Mouse (Mus musculus): ENCODE measurements around the gene Exoc2. TPM values are rescaled to one million over a fixed set of nuclear protein-coding genes. Genes with fewer than 3 reads are reported as not detected.

Exoc2 gene
- polyA plus RNA-seq, 2 experiments = 7.0 to 13.8 TPM

DNA sequence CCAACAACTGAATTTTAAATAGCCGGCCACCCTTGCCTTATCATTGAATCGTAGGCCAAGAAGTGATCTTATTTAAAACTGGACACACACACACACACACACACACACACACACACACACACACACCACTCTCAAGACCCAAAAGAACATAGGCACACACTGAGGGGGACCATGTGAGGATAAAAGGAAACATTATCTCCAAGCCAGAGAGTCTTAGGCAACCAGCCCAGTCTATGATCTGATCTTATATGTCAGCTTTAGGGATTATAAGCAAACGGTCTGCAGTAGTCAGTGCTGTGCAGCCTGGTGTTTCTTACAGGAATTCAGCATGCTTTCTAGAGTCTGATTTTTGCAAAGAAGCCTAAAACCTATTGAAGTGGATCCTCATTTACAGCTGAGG, 181.2 kb downstream of the Exoc2 start:
- Histone ChIP-seq H3K4me3 (ENCODE audit: insufficient read depth in 1 of 2, low read depth in 2 of 2, low read length in 2 of 2) (no peak overlapping the region), H3K27me3 (ENCODE audit: control insufficient read depth, insufficient read depth, low read length) (no peaks in the 10 kb centered on the region), H3K4me1 (replicated peaks; ENCODE audit: control insufficient read depth in 2 of 2, insufficient read depth in 2 of 2, low read length in 1 of 2) (no peaks in the 10 kb centered on the region), H3K36me3 (replicated peaks; ENCODE audit: control insufficient read depth, insufficient read depth, low read depth) (no peaks in the 10 kb centered on the region), H3K27ac (no peak overlapping the region), H3K9me3 (ENCODE audit: control insufficient read depth, low read length) (no peaks in the 10 kb centered on the region), H3K9ac (replicated peaks) (no peak overlapping the region), H3K4me2 (ENCODE audit: low read depth) (no peak overlapping the region)
- no peak for ATAC-seq (ENCODE audit: insufficient read depth)
- TF ChIP-seq EP300 (IDR thresholded peaks at IDR 0.05; ENCODE audit: low read depth) = no peak
- TF ChIP-seq CTCF (IDR thresholded peaks at IDR 0.05; ENCODE audit: low read depth) = no peak
- WGBS (ENCODE audit: insufficient replicate concordance) = 53% methylated on average over 3 of the region's 3 CpGs
- DNase-seq (ENCODE audit: low read depth in 3 of 3, low spot score in 3 of 3) = no peak

DNA sequence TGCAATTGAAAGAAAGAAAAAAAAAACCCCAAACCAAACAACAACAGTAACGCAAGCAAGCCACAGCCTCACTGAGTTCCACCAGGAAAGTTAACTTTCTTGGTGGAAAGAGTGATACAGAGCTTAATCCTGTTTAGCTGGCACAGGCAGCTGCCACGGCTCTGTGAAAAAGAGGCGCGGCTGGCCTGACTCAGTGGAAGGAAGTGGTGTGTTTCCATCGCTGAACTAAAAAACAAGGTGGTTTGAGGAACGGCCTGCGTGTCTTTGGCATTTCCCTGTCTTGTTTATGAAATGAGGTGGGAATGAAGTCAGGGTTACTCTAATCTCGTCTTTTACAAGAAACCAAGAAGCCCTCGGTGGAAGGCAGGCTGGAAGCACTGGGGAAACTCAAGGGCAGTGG, 181.6 kb downstream of the Exoc2 start:
- H3K9ac ChIP-seq (replicated peaks) = no peak overlapping the region
- H3K27ac ChIP-seq = no peak overlapping the region
- DNase-seq (ENCODE audit: low read depth in 3 of 3, low spot score in 3 of 3) (no peak), ATAC-seq (ENCODE audit: insufficient read depth) (no peak)
- H3K4me1 ChIP-seq (replicated peaks; ENCODE audit: control insufficient read depth in 2 of 2, insufficient read depth in 2 of 2, low read length in 1 of 2) = no peaks in the 10 kb centered on the region
- H3K27me3 ChIP-seq (ENCODE audit: control insufficient read depth, insufficient read depth, low read length) = no peaks in the 10 kb centered on the region
- H3K4me3 ChIP-seq (ENCODE audit: insufficient read depth in 1 of 2, low read depth in 2 of 2, low read length in 2 of 2) = no peak overlapping the region
- TF ChIP-seq CTCF (IDR thresholded peaks at IDR 0.05; ENCODE audit: low read depth) (no peak), EP300 (IDR thresholded peaks at IDR 0.05; ENCODE audit: low read depth) (no peak)
- no peaks in the 10 kb centered on the region for H3K36me3 ChIP-seq (replicated peaks; ENCODE audit: control insufficient read depth, insufficient read depth, low read depth)
- H3K9me3 ChIP-seq (ENCODE audit: control insufficient read depth, low read length) = no peaks in the 10 kb centered on the region
- 24% methylated on average over 9 of the region's 9 CpGs for WGBS (ENCODE audit: insufficient replicate concordance)
- no peak overlapping the region for H3K4me2 ChIP-seq (ENCODE audit: low read depth)

DNA sequence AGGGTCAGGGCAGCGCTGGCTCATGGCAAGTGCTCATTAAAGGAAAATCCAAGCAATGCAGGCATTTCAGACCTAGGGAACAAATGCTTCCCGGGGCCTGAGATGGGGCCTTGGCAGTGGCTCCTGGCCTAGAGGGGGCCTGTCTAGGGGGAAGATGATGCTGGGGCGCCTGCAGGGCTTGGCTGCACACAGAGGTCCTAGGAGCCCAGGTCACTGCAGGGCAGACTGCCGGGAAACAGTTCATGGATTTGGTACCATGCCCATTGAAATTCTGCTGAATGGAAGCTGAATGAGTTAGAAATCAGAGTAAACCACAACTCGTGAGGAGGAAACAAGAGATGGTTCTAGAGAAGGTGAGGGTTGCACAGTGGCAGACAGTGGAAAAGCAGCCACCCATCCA, 183.9 kb downstream of the Exoc2 start:
- no peak overlapping the region for H3K4me2 ChIP-seq (ENCODE audit: low read depth)
- no peaks in the 10 kb centered on the region for H3K9me3 ChIP-seq (ENCODE audit: control insufficient read depth, low read length)
- no peak overlapping the region for H3K4me3 ChIP-seq (ENCODE audit: insufficient read depth in 1 of 2, low read depth in 2 of 2, low read length in 2 of 2)
- WGBS (ENCODE audit: insufficient replicate concordance) = 61% methylated on average over 5 of the region's 5 CpGs
- H3K27ac ChIP-seq = no peak overlapping the region
- ATAC-seq (ENCODE audit: insufficient read depth) = no peak
- H3K27me3 ChIP-seq (ENCODE audit: control insufficient read depth, insufficient read depth, low read length) = no peaks in the 10 kb centered on the region
- H3K36me3 ChIP-seq (replicated peaks; ENCODE audit: control insufficient read depth, insufficient read depth, low read depth) = no peaks in the 10 kb centered on the region
- DNase-seq (ENCODE audit: low read depth in 3 of 3, low spot score in 3 of 3) = no peak
- H3K9ac ChIP-seq (replicated peaks) = no peak overlapping the region
- no peaks in the 10 kb centered on the region for H3K4me1 ChIP-seq (replicated peaks; ENCODE audit: control insufficient read depth in 2 of 2, insufficient read depth in 2 of 2, low read length in 1 of 2)
- TF ChIP-seq EP300 (IDR thresholded peaks at IDR 0.05; ENCODE audit: low read depth) = no peak
- TF ChIP-seq CTCF (IDR thresholded peaks at IDR 0.05; ENCODE audit: low read depth) = no peak

- DNase-seq (ENCODE audit: low read depth in 3 of 3, low spot score in 3 of 3) = no peak
- 35% methylated on average over 3 of the region's 3 CpGs for WGBS (ENCODE audit: insufficient replicate concordance)
- TF ChIP-seq CTCF (IDR thresholded peaks at IDR 0.05; ENCODE audit: low read depth) (no peak), EP300 (IDR thresholded peaks at IDR 0.05; ENCODE audit: low read depth) (no peak)
Observed at GRCm38 (mm10) chr13:30788421-30788820, 185.5 kb downstream of the Exoc2 start.

DNA sequence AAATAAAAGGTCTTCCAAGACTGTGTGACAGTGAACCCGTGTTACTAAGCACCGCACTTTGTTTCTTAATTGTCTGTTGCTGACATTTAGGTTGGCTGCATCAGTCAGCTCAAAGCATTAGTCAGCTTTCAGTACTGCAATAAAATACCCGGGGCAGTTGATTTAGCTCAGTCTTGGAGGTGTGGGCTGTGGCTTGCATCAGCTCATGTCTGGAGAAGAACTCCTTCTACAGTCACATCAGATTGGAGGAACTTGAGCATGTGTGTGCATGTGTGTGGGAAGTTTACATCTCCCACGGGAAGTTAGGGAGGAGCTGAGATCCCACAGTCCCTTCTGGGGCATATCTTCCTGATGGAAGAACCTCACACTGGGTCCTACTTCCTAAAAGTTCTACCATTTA, 185.9 kb downstream of the Exoc2 start:
- H3K4me2 ChIP-seq (ENCODE audit: low read depth) = no peak overlapping the region
- no peak overlapping the region for H3K27ac ChIP-seq
- DNase-seq (ENCODE audit: low read depth in 3 of 3, low spot score in 3 of 3) = no peak
- H3K36me3 ChIP-seq (replicated peaks; ENCODE audit: control insufficient read depth, insufficient read depth, low read depth) = no peaks in the 10 kb centered on the region
- no peaks in the 10 kb centered on the region for H3K9me3 ChIP-seq (ENCODE audit: control insufficient read depth, low read length)
- H3K4me1 ChIP-seq (replicated peaks; ENCODE audit: control insufficient read depth in 2 of 2, insufficient read depth in 2 of 2, low read length in 1 of 2) = no peaks in the 10 kb centered on the region
- TF ChIP-seq EP300 (IDR thresholded peaks at IDR 0.05; ENCODE audit: low read depth) (no peak), CTCF (IDR thresholded peaks at IDR 0.05; ENCODE audit: low read depth) (no peak)
- H3K4me3 ChIP-seq (ENCODE audit: insufficient read depth in 1 of 2, low read depth in 2 of 2, low read length in 2 of 2) = no peak overlapping the region
- H3K9ac ChIP-seq (replicated peaks) = no peak overlapping the region
- no peak for ATAC-seq (ENCODE audit: insufficient read depth)
- H3K27me3 ChIP-seq (ENCODE audit: control insufficient read depth, insufficient read depth, low read length) = no peaks in the 10 kb centered on the region
- 61% methylated on average over 4 of the region's 4 CpGs for WGBS (ENCODE audit: insufficient replicate concordance)

More at GRCm38 (mm10) chr13:30788421-30788820, 185.5 kb downstream of the Exoc2 start:
- Histone ChIP-seq H3K27ac (no peak overlapping the region), H3K9me3 (ENCODE audit: control insufficient read depth, low read length) (no peaks in the 10 kb centered on the region), H3K4me3 (ENCODE audit: insufficient read depth in 1 of 2, low read depth in 2 of 2, low read length in 2 of 2) (no peak overlapping the region), H3K4me1 (replicated peaks; ENCODE audit: control insufficient read depth in 2 of 2, insufficient read depth in 2 of 2, low read length in 1 of 2) (no peaks in the 10 kb centered on the region), H3K4me2 (ENCODE audit: low read depth) (no peak overlapping the region), H3K36me3 (replicated peaks; ENCODE audit: control insufficient read depth, insufficient read depth, low read depth) (no peaks in the 10 kb centered on the region), H3K9ac (replicated peaks) (no peak overlapping the region), H3K27me3 (ENCODE audit: control insufficient read depth, insufficient read depth, low read length) (no peaks in the 10 kb centered on the region)
- no peak for ATAC-seq (ENCODE audit: insufficient read depth)
